Mouse (Mus musculus): ENCODE data around the gene Klhl29. TPM values are rescaled to one million over a fixed set of nuclear protein-coding genes. Genes with fewer than 3 reads are reported as not detected.

The Klhl29 gene
- polyA plus RNA-seq, 1 experiment from 2014 or later, result 0.47 TPM

- Histone ChIP-seq H3K4me3 (no peak overlapping the region), H3K27me3 (no peaks in the 10 kb centered on the region), H3K4me2 (no peak overlapping the region), H3K4me1 (no peaks in the 10 kb centered on the region), H3K9me3 (no peaks in the 10 kb centered on the region), H3K9ac (no peak overlapping the region), H3K27ac (no peak overlapping the region), H3K36me3 (no peaks in the 10 kb centered on the region)
- no peak; the same call in 1 of the 2 replicates for ATAC-seq (ENCODE audit: borderline replicate concordance, extremely low read depth, low FRiP score, low TSS enrichment)
Observed at GRCm38 (mm10) chr12:5386688-5387087, 11.2 kb upstream of the Klhl29 start.

- no peaks in the 10 kb centered on the region for H3K36me3 ChIP-seq
- peaks cover 11% of the 10 kb centered on the region for H3K27me3 ChIP-seq
- no peaks in the 10 kb centered on the region for H3K9me3 ChIP-seq
- ATAC-seq (ENCODE audit: borderline replicate concordance, extremely low read depth, low FRiP score, low TSS enrichment), result no peak
- H3K27ac ChIP-seq, result no peak overlapping the region
- no peaks in the 10 kb centered on the region for H3K4me1 ChIP-seq
- H3K9ac ChIP-seq, result no peak overlapping the region
- no peak overlapping the region for H3K4me2 ChIP-seq
- no peak overlapping the region for H3K4me3 ChIP-seq
Observed at GRCm38 (mm10) chr12:5381694-5382093, 6.2 kb upstream of the Klhl29 start.

GRCm38 (mm10) chr12:5374684-5375615, 532 bp downstream of the Klhl29 start:
- Histone ChIP-seq H3K27me3 (peaks cover 57% of the 10 kb centered on the region), H3K4me3 (peak overlapping the region; percentile 77), H3K27ac (no peak overlapping the region), H3K9me3 (no peaks in the 10 kb centered on the region), H3K4me1 (peaks cover 25% of the 10 kb centered on the region), H3K36me3 (no peaks in the 10 kb centered on the region), H3K4me2 (peak overlapping the region; percentile 100), H3K9ac (peak overlapping the region; percentile 47)
- peak; percentile 65 for ATAC-seq (ENCODE audit: borderline replicate concordance, extremely low read depth, low FRiP score, low TSS enrichment)
- under 1% methylated on average over 80 of the region's 84 CpGs for WGBS

GRCm38 (mm10) chr12:5374196-5374683, 1.2 kb downstream of the Klhl29 start:
- Histone ChIP-seq H3K4me2 (peak overlapping the region; percentile 100), H3K27me3 (peaks cover 57% of the 10 kb centered on the region), H3K27ac (no peak overlapping the region), H3K36me3 (no peaks in the 10 kb centered on the region), H3K9me3 (no peaks in the 10 kb centered on the region), H3K4me3 (peak overlapping the region; percentile 77), H3K9ac (peak overlapping the region; percentile 47), H3K4me1 (peaks cover 25% of the 10 kb centered on the region)
- WGBS, result under 1% methylated on average over 31 of the region's 31 CpGs
- ATAC-seq (ENCODE audit: borderline replicate concordance, extremely low read depth, low FRiP score, low TSS enrichment), result no peak

GRCm38 (mm10) chr12:5373641-5374195, 1.8 kb downstream of the Klhl29 start:
- H3K9ac ChIP-seq, result peak overlapping the region; percentile 37; the same call in 1 of the 2 replicates
- peaks cover 25% of the 10 kb centered on the region for H3K4me1 ChIP-seq
- H3K4me2 ChIP-seq, result peak overlapping the region; percentile 100
- H3K36me3 ChIP-seq, result no peaks in the 10 kb centered on the region
- H3K27me3 ChIP-seq, result peaks cover 57% of the 10 kb centered on the region
- ATAC-seq (ENCODE audit: borderline replicate concordance, extremely low read depth, low FRiP score, low TSS enrichment), result no peak
- H3K9me3 ChIP-seq, result no peaks in the 10 kb centered on the region
- under 1% methylated on average over 42 of the region's 42 CpGs for WGBS
- H3K27ac ChIP-seq, result no peak overlapping the region
- peak overlapping the region; percentile 77 for H3K4me3 ChIP-seq

GRCm38 (mm10) chr12:5369396-5369795, 6.1 kb downstream of the Klhl29 start:
- peaks cover 11% of the 10 kb centered on the region for H3K4me1 ChIP-seq
- ATAC-seq (ENCODE audit: borderline replicate concordance, extremely low read depth, low FRiP score, low TSS enrichment), result no peak
- no peaks in the 10 kb centered on the region for H3K36me3 ChIP-seq
- H3K4me3 ChIP-seq, result no peak overlapping the region
- no peak overlapping the region for H3K27ac ChIP-seq
- no peak overlapping the region for H3K9ac ChIP-seq
- WGBS, result 90% methylated on average over 4 of the region's 4 CpGs
- no peaks in the 10 kb centered on the region for H3K9me3 ChIP-seq
- peaks cover 29% of the 10 kb centered on the region for H3K27me3 ChIP-seq
- H3K4me2 ChIP-seq, result no peak overlapping the region

- WGBS, result 84% methylated on average over 3 of the region's 3 CpGs
- Histone ChIP-seq H3K9me3 (no peaks in the 10 kb centered on the region), H3K4me2 (no peak overlapping the region), H3K36me3 (no peaks in the 10 kb centered on the region), H3K27ac (no peak overlapping the region), H3K27me3 (no peaks in the 10 kb centered on the region), H3K4me3 (no peak overlapping the region), H3K9ac (no peak overlapping the region), H3K4me1 (no peaks in the 10 kb centered on the region)
- ATAC-seq (ENCODE audit: borderline replicate concordance, extremely low read depth, low FRiP score, low TSS enrichment), result no peak
Observed at GRCm38 (mm10) chr12:5364836-5365235, 10.6 kb downstream of the Klhl29 start.

- Histone ChIP-seq H3K27me3 (no peaks in the 10 kb centered on the region), H3K9me3 (no peaks in the 10 kb centered on the region), H3K9ac (no peak overlapping the region), H3K4me1 (no peaks in the 10 kb centered on the region), H3K4me3 (no peak overlapping the region), H3K36me3 (no peaks in the 10 kb centered on the region), H3K27ac (no peak overlapping the region), H3K4me2 (no peak overlapping the region)
- WGBS, result 86% methylated on average over 17 of the region's 17 CpGs
- ATAC-seq (ENCODE audit: borderline replicate concordance, extremely low read depth, low FRiP score, low TSS enrichment), result no peak
Observed at GRCm38 (mm10) chr12:5363961-5364634, 11.4 kb downstream of the Klhl29 start.

- Histone ChIP-seq H3K4me2 (no peak overlapping the region), H3K9ac (no peak overlapping the region), H3K27ac (no peak overlapping the region), H3K36me3 (no peaks in the 10 kb centered on the region), H3K4me3 (no peak overlapping the region), H3K9me3 (no peaks in the 10 kb centered on the region), H3K4me1 (no peaks in the 10 kb centered on the region), H3K27me3 (no peaks in the 10 kb centered on the region)
- 25% methylated on average over 5 of the region's 5 CpGs for WGBS
- no peak for ATAC-seq (ENCODE audit: borderline replicate concordance, extremely low read depth, low FRiP score, low TSS enrichment)
Observed at GRCm38 (mm10) chr12:5359065-5359464, 16.4 kb downstream of the Klhl29 start.

GRCm38 (mm10) chr12:5358497-5358896, 17.0 kb downstream of the Klhl29 start:
- no peak overlapping the region for H3K27ac ChIP-seq
- no peaks in the 10 kb centered on the region for H3K27me3 ChIP-seq
- no peaks in the 10 kb centered on the region for H3K9me3 ChIP-seq
- no peaks in the 10 kb centered on the region for H3K4me1 ChIP-seq
- ATAC-seq (ENCODE audit: borderline replicate concordance, extremely low read depth, low FRiP score, low TSS enrichment), result no peak
- H3K4me3 ChIP-seq, result no peak overlapping the region
- no peaks in the 10 kb centered on the region for H3K36me3 ChIP-seq
- H3K4me2 ChIP-seq, result no peak overlapping the region
- H3K9ac ChIP-seq, result no peak overlapping the region
- 33% methylated on average over 6 of the region's 6 CpGs for WGBS

- H3K4me1 ChIP-seq, result no peaks in the 10 kb centered on the region
- no peak for ATAC-seq (ENCODE audit: borderline replicate concordance, extremely low read depth, low FRiP score, low TSS enrichment)
- no peaks in the 10 kb centered on the region for H3K36me3 ChIP-seq
- no peak overlapping the region for H3K9ac ChIP-seq
- no peaks in the 10 kb centered on the region for H3K9me3 ChIP-seq
- H3K27ac ChIP-seq, result no peak overlapping the region
- no peak overlapping the region for H3K4me2 ChIP-seq
- no peaks in the 10 kb centered on the region for H3K27me3 ChIP-seq
- 82% methylated on average over 9 of the region's 9 CpGs for WGBS
- no peak overlapping the region for H3K4me3 ChIP-seq
Observed at GRCm38 (mm10) chr12:5353416-5353815, 22.1 kb downstream of the Klhl29 start.

GRCm38 (mm10) chr12:5352771-5353170, 22.7 kb downstream of the Klhl29 start:
- H3K9me3 ChIP-seq, result no peaks in the 10 kb centered on the region
- H3K27me3 ChIP-seq, result no peaks in the 10 kb centered on the region
- H3K9ac ChIP-seq, result no peak overlapping the region
- H3K4me1 ChIP-seq, result no peaks in the 10 kb centered on the region
- 87% methylated on average over 8 of the region's 8 CpGs for WGBS
- no peak overlapping the region for H3K4me3 ChIP-seq
- H3K4me2 ChIP-seq, result no peak overlapping the region
- no peaks in the 10 kb centered on the region for H3K36me3 ChIP-seq
- ATAC-seq (ENCODE audit: borderline replicate concordance, extremely low read depth, low FRiP score, low TSS enrichment), result no peak
- no peak overlapping the region for H3K27ac ChIP-seq
